Mouse (Mus musculus) ES-Bruce4 (cell line): Measurements from ENCODE around the gene Fam120b.

Source experiments
- CTCF ChIP-seq: IDR thresholded peaks from one replicate; pipeline ENCODE4 v1.8.1; 2011; ENCODE audit warnings: low read depth, low read length
- EP300 ChIP-seq: IDR thresholded peaks from 2 replicates; pipeline ENCODE4 v1.6.1; 2011; ENCODE audit warnings: low read depth, low read length; ENCODE audit not compliant: insufficient read depth
- POLR2A ChIP-seq: IDR thresholded peaks from one replicate; pipeline ENCODE4 v1.8.1; 2011; ENCODE audit warnings: low read length; ENCODE audit not compliant: insufficient read depth

- TF ChIP-seq POLR2A: no peak
- no peak for TF ChIP-seq EP300
- no peak for TF ChIP-seq CTCF
These were observed 13.9 kb upstream of the Fam120b start for GRCm38 (mm10) chr17:15381869-15382660.
